Mouse (Mus musculus) 3T3-L1 (cell line): ENCODE measurements at regions not wholly inside any gene's neighbourhood (a gene's known extent, or its start where the extent isn't known, plus 50 kb on each side); places are given as distances from the start of the nearest gene placed in this dataset.

Experiments
- DNase-seq: peaks from one replicate; pipeline ENCODE4 v3.0.0-alpha.2; 2015; ENCODE audit warnings: low read depth, low spot score

DNA sequence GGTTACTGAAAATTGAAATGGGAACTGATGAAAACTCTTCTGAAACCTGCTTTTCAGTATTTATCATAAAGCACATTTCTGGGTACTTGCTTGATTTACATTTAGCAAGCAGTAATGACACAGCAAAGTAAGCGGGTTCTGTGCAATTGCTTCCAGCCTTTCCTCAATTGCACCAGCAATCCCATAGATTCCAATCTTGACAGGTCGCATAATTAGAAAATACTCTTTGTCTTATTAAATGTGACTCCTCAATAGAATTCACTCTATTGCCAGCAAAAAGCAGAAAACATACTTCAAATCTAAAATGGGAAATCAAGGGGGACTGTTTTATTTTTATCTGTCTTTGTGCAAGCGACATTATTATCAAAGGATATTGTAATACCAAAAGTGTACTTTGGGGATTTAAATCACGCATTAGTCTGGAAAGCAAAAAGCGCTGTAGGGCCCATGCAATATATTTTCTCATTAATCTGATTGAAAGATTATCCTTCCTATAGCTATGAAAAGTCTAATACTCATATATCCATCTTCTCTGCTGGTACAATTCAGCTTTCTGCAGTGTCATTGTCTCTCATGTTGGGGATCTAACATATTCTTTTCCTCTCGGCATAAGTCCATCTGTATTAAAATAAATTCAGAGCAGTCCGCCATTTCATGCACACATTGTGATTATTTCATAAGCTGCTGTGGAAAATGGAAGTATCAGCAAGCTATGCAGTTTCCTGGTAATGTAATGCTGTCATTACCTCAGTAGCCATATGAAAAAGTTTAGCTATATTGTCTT lies 1305.8 kb upstream of the Gm8797 start:
- no peak for DNase-seq

DNA sequence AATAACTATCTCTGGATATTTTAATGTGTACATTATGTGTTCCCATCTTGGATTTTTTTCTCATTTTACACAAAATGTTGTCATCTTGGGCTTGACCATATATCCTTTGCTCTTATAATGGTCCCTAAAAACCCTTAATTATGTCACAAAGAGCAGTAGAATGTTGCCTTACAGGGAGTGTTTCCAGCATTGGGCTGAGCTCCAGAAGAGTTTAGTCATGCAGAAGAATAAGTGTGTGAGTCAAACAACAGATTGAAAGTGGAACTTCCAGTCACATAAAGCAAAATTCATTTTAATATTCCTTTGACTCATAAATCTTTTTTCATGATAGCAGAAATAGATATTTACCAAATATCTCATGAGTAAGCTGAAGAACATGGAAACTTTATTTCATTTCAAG lies 1282.6 kb upstream of the Gm8797 start:
- DNase-seq = peak; percentile 72
